Mouse (Mus musculus): Measurements from ENCODE around the gene Gabrb1.

DNA sequence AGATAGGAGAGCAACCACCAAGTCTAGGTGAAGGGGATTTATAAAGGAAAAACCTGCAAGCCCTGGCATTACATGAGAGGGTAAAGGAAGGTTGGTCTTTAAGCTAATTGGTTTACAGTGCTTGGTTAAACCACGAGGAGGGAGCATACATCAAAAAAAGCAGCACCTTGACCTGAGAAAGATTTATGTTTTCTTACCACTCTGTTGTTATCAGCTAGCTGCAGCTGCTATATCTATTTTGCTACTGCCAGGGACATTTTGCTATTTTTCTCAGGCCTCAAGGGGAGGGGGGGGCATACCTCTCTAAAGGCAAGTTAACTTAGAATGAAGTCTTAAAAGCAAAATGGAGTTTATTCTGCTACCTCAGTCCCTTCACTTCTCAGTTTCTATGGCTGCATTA is 523.3 kb downstream of the Gabrb1 start:
- no peak for TF ChIP-seq CTCF (IDR thresholded peaks at IDR 0.05; ENCODE audit: low read depth)
- peak; percentile 81 for TF ChIP-seq EP300 (IDR thresholded peaks at IDR 0.05; ENCODE audit: low read depth)
